Mouse (Mus musculus) hindbrain, postnatal 0 days (tissue): ENCODE measurements at regions not wholly inside any gene's neighbourhood (a gene's known extent, or its start where the extent isn't known, plus 50 kb on each side); places are given as distances from the start of the nearest gene placed in this dataset.

ENCODE experiments used
- ATAC-seq: fragments of 200-750 bp; cut with Nextera tagmentation; 2 replicates; pipeline ENCODE4 v1.8.0; 2017; ENCODE audit warnings: mild to moderate bottlenecking, moderate TSS enrichment, moderate library complexity
- DNase-seq: peaks from one replicate; pipeline ENCODE4 v3.0.0-alpha.2; 2015; ENCODE audit warnings: low spot score
- H3K27ac ChIP-seq: fragments of 300-500 bp; sonication (generic); 2 replicates; pipeline ENCODE4 v1.5.1; 2014; ENCODE audit warnings: mild to moderate bottlenecking
- H3K27me3 ChIP-seq: fragments of 300-500 bp; sonication (generic); 2 replicates; pipeline ENCODE4 v1.6.1; 2014; ENCODE audit warnings: low read length, mixed read lengths; ENCODE audit not compliant: insufficient read depth
- H3K36me3 ChIP-seq: fragments of 300-500 bp; sonication (generic); 2 replicates; pipeline ENCODE4 v1.6.1; 2014; ENCODE audit warnings: low read length, mixed read lengths; ENCODE audit not compliant: insufficient read depth
- H3K4me1 ChIP-seq: fragments of 300-500 bp; sonication (generic); 2 replicates; pipeline ENCODE4 v1.6.1; 2014; ENCODE audit warnings: antibody characterized with exemption, low read length, mixed read lengths; ENCODE audit not compliant: insufficient read depth
- H3K4me2 ChIP-seq: fragments of 300-500 bp; sonication (generic); 2 replicates; pipeline ENCODE4 v1.6.1; 2014; ENCODE audit warnings: low read depth, mild to moderate bottlenecking, low read length, moderate library complexity, mixed read lengths
- H3K4me3 ChIP-seq: fragments of 300-500 bp; sonication (generic); 2 replicates; pipeline ENCODE4 v1.5.1; 2014; ENCODE audit warnings: low read length
- H3K9ac ChIP-seq: fragments of 300-500 bp; sonication (generic); replicated peaks from 2 replicates; pipeline ENCODE4 v1.6.1; 2014; ENCODE audit warnings: mild to moderate bottlenecking, low read length, moderate library complexity, mixed read lengths
- H3K9me3 ChIP-seq: fragments of 300-500 bp; sonication (generic); 2 replicates; pipeline ENCODE4 v1.6.1; 2016; ENCODE audit warnings: low read length, mixed read lengths
- CTCF ChIP-seq: IDR thresholded peaks from 2 replicates; pipeline ENCODE4 v1.5.1; 2016; ENCODE audit warnings: antibody characterized with exemption, control low read depth, low read depth
- WGBS: fragments of 180-500 bp; shearing (Covaris S2); extraction: QIAGEN DNeasy Blood & Tissue Kit; methylation state at CpG from one replicate; pipeline ENCODE4 v1.1.7; 2014; 5-methylcytosine and 5-hydroxymethylcytosine counted together

DNA sequence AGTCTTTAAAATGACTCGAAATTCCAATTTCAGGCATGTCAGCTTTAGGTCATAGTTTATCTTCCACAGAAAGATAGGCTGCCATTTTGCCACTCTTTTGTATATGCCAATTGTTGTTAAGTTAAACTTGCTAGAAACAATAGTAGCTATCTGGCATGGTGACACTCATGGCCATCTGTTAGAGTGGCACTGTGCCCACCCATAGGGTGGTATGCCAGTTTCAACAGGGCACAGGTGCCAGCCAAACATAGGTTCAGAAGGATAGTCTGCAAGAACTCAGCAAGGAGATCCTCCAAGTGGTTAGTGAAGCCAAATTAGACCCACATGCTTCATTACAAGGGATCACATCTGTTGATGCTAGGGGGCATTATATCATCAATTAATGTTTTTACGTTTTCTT, 135.8 kb upstream of the Gm6812 start:
- TF ChIP-seq CTCF = no peak
- 0 out of 2 replicates have a peak, but pooled peaks have one; percentile 32 for ATAC-seq

DNA sequence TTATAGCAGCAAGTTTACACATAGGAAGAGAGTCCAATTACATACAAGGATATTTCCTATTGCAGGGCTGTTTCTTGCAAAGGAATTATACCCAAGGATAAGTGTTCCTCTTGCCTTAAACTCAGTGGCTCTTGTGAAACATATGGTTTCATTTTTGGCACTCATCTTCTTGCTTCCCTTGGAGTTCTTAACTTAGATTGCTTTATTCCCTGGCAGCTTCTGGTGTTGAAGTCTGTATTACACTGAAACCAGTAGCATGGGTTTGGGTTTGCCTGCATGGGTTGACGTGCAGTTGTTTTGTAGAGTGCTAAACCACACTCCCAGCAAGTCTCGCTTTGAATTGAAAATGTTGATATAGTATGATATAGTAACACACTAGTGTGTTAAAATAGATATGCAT, 116.3 kb upstream of the Gm6812 start:
- DNase-seq (no peak), ATAC-seq (no peak)
- 82% methylated on average over 2 of the region's 2 CpGs for WGBS

More for the DNA sequence above, 135.8 kb upstream of the Gm6812 start:
- H3K36me3 ChIP-seq = no peaks in the 10 kb centered on the region
- peak; percentile 39 for DNase-seq
- no peak overlapping the region for H3K9ac ChIP-seq
- no peak overlapping the region for H3K4me3 ChIP-seq
- no peaks in the 10 kb centered on the region for H3K27me3 ChIP-seq
- no peaks in the 10 kb centered on the region for H3K4me1 ChIP-seq
- H3K4me2 ChIP-seq = no peak overlapping the region
- H3K9me3 ChIP-seq = no peaks in the 10 kb centered on the region
- WGBS = 62% methylated on average over 2 of the region's 2 CpGs
- H3K27ac ChIP-seq = no peak overlapping the region

GRCm38 (mm10) chrX:69007986-69008385, 115.1 kb upstream of the Gm6812 start:
- Histone ChIP-seq H3K36me3 (no peaks in the 10 kb centered on the region), H3K4me1 (no peaks in the 10 kb centered on the region), H3K27ac (no peak overlapping the region), H3K9ac (no peak overlapping the region), H3K4me3 (no peak overlapping the region), H3K27me3 (no peaks in the 10 kb centered on the region), H3K9me3 (no peaks in the 10 kb centered on the region), H3K4me2 (no peak overlapping the region)
- TF ChIP-seq CTCF = no peak
- DNase-seq = peak; percentile 18
- WGBS = 54% methylated on average over 4 of the region's 4 CpGs
- no peak for ATAC-seq

More for the DNA sequence above, 116.3 kb upstream of the Gm6812 start:
- Histone ChIP-seq H3K4me2 (no peak overlapping the region), H3K4me1 (no peaks in the 10 kb centered on the region), H3K9ac (no peak overlapping the region), H3K27me3 (no peaks in the 10 kb centered on the region), H3K4me3 (no peak overlapping the region), H3K27ac (no peak overlapping the region), H3K36me3 (no peaks in the 10 kb centered on the region), H3K9me3 (no peaks in the 10 kb centered on the region)
- TF ChIP-seq CTCF = no peak
